Mouse (Mus musculus) layer of hippocampus, adult 11-12 months (tissue): ENCODE measurements at regions not wholly inside any gene's neighbourhood (a gene's known extent, or its start where the extent isn't known, plus 50 kb on each side); places are given as distances from the start of the nearest gene placed in this dataset.

Source experiments
- DNase-seq: peaks from one replicate; pipeline ENCODE4 v3.0.0; 2022; ENCODE audit warnings: low spot score

DNA sequence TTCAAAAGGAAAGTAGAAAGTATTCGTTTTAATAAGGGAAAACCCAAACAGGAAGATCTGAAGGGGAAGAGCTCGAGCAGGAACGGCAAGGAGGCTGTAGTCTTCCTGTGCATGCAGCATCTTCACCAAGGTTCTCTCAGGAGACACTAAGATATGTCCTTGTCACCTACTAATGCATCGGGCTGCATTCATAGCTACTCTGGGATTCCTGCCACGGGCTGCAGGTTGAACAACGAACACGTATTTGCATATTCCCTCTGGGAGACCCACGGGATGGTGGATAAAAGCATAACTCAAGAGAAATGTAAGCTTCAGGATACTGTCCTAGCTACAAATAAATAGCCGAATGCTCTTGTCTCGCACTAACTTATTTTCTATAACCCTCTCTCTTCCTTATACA is 197.7 kb downstream of the Gm11361 start:
- DNase-seq, result no peak

DNA sequence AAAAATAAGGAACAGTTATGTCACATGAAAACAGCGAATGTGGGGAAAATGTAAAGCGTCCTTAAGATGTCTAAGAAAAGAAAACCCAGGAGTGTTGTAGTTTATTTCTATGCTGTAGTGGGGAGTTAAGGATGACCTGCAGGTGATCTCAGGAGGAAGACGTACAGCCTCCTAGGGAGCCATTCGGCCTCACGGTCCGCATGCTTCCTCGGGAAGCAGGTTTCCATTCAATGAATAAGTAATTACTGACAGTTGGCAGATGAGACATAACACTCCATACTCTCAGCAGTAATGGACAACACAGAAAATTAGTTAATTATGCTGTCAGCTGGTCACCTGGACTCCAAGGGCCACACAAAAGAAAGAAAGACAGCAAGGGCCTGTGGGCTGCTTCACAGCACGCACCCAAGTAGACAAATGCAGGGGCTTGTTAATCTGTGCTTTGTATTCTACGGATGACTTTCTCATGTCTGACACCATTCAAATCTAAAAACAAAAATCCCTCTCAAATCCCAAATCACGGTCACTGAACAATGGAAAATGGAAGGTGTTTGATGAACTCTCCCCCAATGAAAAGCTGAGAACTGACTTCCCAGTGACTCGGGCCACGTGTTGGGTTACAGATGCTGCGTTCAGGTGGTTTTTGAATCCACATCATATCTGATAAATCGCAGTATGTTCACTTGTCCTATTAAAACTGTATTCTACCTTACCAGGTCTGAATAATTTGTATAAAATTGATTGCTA is 193.5 kb downstream of the Gm11361 start:
- no peak for DNase-seq

DNA sequence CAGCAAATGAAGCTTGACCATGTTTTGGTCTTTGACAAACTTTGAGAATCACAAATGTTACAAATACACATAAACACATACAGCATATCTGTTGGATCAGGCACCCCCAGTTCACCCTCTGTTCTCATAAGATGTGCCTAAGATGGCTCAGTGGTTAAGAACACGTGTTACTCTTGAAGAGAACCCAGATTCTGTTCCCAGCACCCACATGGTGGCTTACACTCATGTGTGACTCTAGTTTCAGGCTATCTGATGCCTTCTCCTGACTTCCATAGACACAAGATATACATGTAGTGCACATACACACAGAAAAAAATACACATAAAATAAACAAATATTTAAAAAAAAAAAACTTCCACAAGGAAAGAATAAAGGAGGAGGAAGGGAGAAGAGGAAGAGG is 191.7 kb downstream of the Gm11361 start:
- DNase-seq, result no peak

DNA sequence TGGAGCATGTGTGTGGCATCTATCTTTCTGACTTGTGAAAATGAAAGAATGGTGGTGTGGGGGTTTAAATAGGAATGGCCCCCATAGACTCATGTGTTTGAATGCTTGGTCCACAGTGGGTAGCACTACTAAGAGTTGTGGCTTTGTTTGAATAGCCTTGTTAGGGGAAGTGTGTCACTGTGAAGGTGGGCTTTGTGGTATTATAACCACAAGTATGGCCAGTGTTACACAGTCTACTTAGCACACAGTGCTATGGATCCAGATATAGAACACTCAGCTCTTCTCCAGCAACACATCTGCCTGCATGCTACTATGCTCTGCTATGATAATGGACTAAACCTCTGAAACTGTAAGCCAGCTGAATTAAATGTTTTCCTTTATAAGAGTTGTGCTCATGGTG is 184.9 kb downstream of the Gm11361 start:
- DNase-seq, result no peak

DNA sequence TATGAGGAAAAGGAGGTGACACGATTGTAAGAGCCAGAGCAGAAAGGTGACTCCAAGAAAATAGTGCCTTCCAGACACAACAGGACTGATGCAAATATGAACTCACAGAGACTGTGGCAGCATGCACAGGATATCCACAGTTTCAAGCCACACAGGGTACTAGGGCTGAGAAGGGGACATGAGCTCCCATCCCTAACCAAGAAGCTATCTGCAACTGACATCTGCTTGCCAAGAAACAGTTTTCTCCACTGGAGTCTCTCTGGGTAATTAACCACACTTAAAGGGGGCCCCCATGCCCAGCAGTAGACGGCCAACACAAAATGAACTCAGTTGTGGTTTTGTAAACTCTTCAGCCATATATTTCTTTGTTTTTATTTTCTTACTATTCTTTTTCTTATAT is 176.1 kb downstream of the Gm11361 start:
- no peak for DNase-seq

DNA sequence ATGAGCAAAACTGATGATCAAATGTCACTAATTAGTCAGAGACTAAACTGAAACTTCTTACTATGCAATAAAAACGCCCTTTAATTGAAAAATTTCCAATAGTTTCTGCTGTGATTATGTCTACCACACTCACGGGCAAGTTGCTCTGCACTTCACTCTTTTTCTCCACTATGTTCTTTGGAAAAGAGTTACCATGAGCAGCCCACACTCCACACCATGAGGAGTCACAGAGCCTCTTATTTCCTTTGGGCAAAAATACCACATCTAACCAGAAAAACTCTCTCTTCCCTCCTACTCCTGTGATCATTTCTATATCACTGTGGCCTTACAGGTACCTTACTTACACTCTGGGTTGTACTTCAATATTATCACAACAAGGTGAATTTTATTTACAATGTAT is 174.7 kb downstream of the Gm11361 start:
- no peak for DNase-seq

DNA sequence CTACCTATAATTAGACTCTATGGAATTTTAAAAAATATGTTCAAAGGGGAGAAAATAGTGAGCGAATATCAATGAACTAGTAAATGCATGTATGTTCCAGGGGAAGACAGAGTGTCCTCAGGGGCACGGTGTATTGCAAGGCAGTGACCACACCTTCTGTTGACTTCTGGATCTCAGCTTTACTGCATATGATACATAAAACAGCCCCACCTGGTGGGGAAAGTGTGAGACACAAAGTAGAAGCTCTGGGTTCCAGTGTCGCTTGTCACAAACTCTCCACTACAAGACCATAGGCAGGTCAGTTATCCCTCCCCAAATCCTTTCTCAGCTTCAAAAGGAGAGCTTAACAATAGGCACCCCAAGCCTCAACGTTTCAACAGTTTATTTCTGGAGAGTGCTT is 168.8 kb downstream of the Gm11361 start:
- DNase-seq, result peak; percentile 18

DNA sequence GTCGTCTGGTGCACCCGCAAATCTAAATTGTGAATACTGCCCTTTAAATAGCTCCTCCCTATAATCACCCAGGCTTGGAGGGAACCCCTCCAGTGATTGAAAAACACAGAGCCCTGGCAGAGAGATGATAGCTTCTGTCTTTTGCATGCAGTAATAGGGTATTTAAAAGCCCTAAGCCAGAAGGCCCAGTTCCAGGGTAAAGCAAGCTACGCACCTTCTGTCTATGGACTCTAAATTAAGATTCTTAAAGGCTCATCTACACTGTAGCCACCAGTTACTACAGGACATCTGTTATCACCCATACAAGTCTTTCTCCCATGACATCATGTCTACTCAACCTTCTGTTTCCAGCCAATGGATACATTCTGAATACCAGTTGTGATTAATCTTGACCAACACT is 167.8 kb downstream of the Gm11361 start:
- DNase-seq, result no peak

DNA sequence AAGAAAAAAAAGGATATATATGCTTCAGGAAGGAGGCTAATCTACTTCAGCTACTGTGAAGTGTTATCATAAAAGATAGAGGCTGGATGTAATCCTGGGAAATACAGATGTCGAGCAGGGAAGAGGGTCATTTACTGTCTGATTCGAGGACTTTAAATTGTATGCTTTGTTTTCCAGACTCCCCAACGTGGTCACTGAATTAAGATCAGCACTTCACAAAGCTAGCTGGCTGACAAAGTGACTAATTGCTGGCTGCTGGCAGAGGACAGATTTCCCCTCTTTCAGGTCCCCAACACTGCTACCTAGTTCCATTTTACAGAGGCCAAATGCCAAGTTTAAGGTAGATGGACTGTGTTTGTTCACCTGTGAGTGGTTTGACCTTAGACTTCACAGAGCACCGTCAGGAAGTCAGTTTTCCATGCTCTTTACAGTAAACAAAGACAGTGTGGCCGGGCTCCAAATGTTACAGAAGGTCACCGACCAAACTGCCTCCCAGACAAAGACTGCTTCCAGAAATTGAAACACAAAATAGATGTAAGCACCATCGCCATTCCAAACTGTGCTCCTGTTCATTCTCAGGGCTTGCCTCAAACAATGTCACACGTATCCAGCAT is 167.2 kb downstream of the Gm11361 start:
- no peak for DNase-seq

DNA sequence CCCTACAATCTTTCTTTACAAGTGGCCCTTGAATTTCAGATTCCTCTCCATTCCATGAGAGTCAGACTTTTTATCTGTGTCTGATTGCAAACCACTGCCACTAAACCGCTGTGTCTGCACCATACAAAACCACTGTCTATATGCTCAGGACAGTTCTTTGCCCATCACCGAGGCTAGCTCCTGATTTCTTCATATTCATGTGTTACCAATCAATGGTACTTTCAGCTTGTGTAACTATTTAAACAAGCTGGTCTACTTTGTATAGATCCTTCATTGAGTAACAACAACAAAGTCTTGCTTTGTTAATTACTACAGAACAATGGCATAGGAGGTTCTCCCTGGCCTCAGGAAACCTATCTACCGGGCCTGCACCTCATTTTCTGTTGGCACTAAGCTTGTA is 164.0 kb downstream of the Gm11361 start:
- DNase-seq, result no peak

DNA sequence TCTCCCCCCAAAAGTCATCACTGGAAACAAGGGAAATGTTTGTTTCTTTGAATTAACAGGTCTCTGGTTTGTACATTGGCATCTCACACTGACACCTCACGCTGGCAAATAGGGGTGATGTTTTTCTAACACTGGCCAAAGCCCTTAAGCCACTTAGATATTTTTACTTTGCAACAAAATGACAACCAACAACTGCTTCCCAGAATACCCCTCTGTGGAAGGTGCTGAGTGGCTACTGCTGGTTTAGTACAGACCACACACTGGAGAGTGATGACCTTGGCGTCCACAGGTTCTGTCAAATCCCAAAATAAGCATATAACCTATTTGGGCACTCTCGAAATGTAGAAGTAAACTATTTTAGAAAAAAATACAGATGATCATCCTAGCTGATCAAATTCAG is 163.3 kb downstream of the Gm11361 start:
- DNase-seq, result no peak

DNA sequence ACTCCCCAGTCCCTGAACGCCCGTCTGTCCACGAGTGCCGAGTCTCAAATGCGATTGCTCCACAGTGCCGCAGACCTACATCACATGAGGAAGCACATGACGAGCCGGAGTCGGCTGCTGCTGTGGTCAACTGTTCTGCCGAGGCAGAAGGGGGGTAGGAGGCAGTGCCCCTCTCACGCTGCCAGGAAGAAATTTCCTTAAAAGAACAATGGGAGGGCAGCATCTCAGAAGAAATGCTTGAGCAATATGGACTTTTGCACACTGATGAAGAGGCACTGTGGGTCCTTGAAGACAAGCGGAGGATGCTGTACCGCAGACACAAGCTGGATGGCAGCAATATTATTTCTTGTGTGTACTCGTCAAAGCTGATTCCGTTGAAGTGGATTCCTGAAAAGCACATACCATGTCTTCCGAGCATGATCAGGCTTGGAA is 162.6 kb downstream of the Gm11361 start:
- DNase-seq, result peak; percentile 86

DNA sequence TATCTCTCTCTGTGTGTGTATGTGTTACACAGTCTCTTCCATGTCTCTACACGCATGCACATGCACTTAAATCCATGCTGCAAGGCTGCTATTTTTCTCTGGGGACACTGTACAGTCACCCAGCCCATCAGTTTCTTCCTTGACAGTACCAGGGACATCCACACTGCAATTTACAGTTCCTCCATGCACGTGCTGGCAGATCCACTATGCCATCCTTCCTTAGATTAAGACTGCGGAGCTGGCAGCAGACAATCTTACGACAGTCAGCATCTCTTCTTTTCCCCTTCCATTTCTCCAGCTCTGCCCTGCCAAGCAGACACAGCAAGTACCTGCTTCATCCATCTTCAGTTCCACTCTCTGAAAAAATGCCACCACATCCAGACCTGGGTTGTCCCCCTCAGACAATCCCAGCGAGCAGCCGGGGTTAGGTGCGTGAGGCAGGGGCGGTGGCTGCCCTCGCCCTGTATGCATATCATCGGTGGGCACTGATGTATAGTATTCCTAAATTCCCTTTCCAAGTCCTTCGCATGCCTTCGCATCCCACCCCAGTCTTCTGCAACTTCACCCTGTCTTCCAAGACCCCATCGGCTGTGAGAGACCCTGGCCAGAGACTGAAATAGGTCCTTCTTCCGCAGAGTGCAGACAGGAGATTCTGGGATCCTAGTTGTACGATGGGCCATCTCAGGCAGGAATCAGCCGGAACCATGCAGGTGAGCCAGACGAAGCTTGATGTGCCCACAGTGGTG is 161.8 kb downstream of the Gm11361 start:
- DNase-seq, result peak; percentile 27

DNA sequence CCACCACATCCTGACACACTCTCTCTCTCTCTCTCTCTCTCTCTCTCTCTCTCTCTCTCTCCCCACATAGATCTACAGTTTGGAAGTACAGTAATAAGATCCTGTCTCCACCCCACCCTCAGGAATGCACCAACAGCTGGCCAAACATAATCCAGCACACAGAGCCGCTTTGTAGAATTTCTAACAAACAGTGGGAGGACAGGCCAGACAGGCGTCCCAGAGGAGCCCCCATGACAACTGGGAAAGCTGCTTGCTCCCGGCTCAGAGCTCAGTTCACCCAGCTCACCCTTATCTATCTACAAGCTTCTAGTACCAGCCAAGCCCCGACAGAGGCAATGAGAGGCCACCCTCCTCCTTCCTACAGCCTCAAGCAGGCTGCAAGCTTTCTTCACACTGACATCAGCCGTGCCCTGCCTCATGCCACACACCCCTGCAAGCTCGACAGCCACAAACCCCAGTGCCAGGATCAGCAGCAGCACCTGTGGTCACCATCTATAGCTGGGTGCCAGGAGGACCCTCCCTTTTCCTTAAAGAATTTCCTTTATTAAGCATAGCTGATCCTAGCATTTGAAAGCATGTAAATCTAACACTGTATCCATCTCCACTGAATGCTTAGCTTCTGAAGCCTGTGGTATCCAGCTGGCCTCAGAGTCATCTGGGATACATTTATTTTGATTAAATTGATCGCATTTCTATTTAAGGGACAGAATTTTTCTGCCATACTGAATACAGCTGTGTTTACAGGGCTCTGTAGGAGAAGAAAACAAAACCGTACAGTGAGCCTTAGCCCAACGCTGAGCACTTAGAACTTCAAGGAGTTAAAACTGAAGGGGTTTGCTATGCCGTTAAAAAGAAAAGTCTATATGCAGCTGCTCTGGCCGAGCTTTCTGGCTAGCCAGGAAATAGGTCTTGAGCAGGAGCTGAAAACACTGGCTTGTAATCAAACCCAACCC is 160.9 kb downstream of the Gm11361 start:
- DNase-seq, result peak; percentile 52

DNA sequence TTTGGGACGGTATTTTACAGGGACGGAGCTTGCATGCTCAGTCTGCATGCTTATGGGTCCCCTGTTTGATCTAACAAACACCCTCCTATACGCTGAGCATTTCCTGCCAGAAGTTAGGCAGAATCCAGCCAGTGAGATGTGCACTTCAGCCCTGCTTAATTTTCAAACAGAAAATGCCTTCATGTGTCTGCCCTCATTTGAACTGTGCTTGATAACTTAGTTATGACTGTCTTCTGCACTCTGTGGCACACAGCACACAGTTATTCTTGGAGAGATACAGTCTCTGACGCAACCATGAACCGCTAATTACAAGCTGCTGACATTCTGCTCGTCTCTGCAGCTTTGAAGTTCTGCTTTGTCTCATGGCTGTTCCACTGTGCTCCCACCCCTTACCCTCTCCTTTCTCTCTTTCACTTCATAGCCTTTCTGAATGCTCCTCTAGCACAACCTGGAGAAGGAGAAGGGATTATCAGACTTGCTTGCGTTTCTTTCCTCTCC is 160.2 kb downstream of the Gm11361 start:
- peak; percentile 66 for DNase-seq

DNA sequence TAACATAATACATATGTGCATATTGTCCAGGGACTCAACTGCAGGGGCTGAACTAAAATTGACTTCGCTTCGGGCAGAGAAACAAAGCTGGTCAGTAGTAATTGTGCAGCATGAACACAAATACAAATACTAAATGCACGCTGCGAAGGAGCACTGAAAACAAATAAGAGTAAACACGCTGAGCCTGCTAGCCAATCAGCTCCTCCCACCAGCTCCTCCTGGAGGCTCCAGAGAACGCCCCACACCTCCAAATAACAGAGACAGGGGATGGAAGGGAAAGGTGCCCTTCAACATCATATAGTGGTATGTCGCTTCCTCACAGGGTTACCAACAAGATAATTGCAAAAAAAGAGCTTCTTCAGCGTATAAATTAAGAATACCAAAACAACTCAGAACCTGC is 159.6 kb downstream of the Gm11361 start:
- peak; percentile 25 for DNase-seq

DNA sequence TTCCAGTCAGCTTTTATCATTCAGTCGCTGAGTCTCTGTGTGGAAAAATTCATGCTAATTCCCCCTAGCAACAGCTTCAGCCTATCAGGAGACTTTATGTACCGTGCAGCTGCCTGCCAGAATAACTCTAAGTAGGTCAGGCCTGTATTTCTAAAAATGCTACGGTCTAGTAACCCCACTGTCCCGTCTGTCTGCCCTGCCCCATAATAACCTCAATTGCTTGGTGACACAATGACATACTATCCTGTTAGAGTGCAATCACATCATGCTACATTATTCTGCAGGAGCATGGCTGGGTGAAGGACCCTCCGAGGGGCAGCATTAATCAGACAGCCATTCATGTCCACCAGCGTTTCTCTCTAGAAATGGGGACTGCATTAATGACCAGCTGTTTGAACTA is 158.9 kb downstream of the Gm11361 start:
- peak; percentile 59 for DNase-seq

DNA sequence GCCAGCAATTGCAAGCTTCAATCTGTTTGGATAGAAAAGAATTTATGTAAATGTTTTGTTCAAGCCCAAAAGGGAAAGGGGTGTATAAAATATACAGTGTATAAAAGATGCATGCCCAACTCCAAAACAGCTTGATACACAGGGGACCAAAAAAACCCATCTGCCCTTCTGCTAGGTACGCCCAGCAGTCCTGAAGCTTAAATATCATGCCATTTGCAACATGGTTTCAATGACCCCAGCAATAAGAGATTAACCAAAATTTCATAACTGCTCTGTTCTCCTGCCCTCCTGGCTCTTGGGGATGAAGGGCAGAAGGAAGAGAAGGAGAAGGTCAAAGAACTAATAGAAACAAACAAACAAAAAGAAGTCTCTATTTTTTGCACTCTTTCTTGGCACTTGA is 158.4 kb downstream of the Gm11361 start:
- DNase-seq, result no peak

DNA sequence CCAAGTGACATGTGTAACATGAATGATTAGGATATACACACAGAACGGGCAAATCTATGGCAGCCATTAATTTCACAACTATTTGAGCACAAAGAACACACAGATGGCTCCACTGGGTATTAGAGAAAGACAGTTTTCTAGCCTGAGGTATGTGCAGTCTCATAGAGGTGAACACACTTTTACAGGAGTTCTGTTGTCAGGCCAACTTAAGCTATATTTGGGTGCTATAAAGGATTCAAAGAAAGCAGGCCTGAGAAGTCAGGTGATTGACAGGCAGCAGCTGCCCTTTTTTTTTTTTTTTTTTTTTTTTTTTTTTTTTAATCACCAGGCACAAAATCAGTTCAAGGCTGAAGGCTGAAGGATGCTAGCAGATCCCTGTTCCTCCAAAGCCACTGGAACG is 153.0 kb downstream of the Gm11361 start:
- no peak for DNase-seq

DNA sequence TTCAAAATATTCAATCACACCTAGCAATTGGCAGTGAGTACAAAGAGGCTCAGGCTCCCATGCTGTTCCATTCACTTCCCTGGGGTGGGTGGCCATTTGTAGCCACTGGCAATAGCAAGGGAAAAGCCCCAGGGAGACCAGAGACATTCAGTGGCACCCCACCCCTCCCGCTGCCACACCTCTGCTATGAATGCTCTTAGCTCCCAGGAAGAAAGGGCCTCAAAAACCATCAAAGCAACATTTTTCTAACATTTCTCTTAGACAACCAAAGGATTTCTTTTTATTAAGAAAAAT is 152.2 kb downstream of the Gm11361 start:
- DNase-seq, result no peak

DNA sequence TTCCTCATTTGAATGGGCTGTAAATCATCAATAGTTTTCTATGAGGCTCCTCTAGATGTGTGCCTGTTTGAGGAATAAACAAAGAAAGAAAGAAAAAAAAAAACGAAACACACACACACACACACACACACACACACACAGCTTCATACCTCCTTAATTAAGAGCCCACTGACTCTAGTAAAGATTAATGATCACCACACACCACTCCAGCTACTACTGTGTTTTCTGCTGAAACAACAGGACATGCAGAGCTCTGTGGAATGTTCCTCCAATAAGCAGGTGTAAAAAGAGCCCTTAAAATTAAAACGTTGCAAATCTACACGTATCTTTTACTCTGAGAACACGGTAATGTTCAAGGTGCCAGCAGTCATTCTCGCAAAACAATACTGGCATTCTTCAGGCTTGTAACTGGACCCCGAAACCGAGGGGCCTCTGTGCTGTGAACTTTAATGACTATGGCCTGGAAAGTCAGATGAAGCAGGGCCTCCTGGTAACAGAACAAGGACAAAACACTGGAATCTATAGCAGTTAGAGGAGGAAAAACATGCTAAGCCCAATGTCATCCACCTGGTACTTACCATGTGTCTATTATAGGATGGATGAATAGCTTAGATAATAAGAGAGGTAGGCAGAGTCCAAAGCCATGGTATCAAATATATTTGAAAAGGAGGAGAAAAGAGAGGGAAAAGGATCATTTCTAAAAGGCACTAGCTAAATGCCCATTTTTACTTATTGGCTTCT is 151.7 kb downstream of the Gm11361 start:
- DNase-seq, result no peak
